Mouse (Mus musculus): ENCODE measurements at regions not wholly inside any gene's neighbourhood (a gene's known extent, or its start where the extent isn't known, plus 50 kb on each side); places are given as distances from the start of the nearest gene placed in this dataset.

DNA sequence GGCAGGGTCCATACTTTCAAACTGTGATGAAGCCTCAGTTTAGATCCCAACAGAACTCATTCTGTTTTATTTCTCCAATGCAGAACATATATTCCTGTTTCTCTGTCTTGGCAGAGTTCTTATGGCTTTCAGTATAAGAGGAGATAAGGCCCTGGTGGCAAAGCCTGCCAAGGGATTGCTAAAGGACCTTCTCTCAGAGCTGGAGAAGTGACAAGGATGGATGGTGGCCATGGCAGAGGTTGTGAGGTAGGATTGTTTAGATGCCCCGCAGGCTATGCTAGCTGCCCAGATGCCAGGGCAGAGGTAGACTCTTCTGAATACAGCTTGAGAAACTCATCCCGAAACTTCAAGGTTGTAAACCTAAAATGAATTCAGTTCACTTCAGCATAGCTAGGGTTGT, 145.4 kb downstream of the Pik3r1 start:
- in situ Hi-C loops (cut with MboI; ENCODE audit: low pct_ligation_motif_present, low pct_unique_long_range_greater_than_20kb, low sequenced_read_pairs): no loop called here
- Histone ChIP-seq H3K27ac (ENCODE audit: insufficient read depth, low read depth) (no peak overlapping the region), H3K36me3 (replicated peaks in 1 of 2; ENCODE audit: control insufficient read depth in 1 of 2, insufficient read depth in 1 of 2, low read length in 1 of 2) (no peaks in the 10 kb centered on the region), H3K27me3 (replicated peaks) (no peaks in the 10 kb centered on the region), H3K9ac (ENCODE audit: insufficient read depth, low read depth) (no peak overlapping the region), H3K4me2 (ENCODE audit: insufficient read depth, low read depth, poor library complexity, severe bottlenecking) (no peak overlapping the region), H3K79me2 (replicated peaks; ENCODE audit: control insufficient read depth, extremely low read depth, insufficient read depth, poor library complexity, severe bottlenecking) (no peaks in the 10 kb centered on the region), H3K9me3 (replicated peaks; ENCODE audit: low read length) (no peaks in the 10 kb centered on the region), H3K4me3 (replicated peaks in 1 of 3; ENCODE audit: low read depth in 2 of 3, low read length in 2 of 3, poor library complexity in 1 of 3) (no peak overlapping the region), H3K4me1 (ENCODE audit: control insufficient read depth in 1 of 2, insufficient read depth in 2 of 2) (peaks cover 0 to 32% of the 10 kb centered on the region in 2 experiments; a peak in 2 of 4 replicates)
- no peak for TF ChIP-seq HCFC1 (IDR thresholded peaks at IDR 0.05; ENCODE audit: low read depth, low read length)
- TF ChIP-seq NRF1 (IDR thresholded peaks at IDR 0.05; ENCODE audit: low read depth, low read length): no peak
- TF ChIP-seq E2F4 (IDR thresholded peaks at IDR 0.05; ENCODE audit: insufficient replicate concordance, low read depth, low read length): no peak
- no peak for TF ChIP-seq CHD2 (IDR thresholded peaks at IDR 0.05; ENCODE audit: low read length)
- no peak for TF ChIP-seq ELF1 (IDR thresholded peaks at IDR 0.05; ENCODE audit: low read depth, low read length)
- no peak for TF ChIP-seq ETS1 (conservative IDR thresholded peaks at IDR 0.05; ENCODE audit: low read depth, low read length)
- no peak for TF ChIP-seq NELFE (IDR thresholded peaks at IDR 0.05; ENCODE audit: low read depth, low read length)
- TF ChIP-seq JUND (conservative IDR thresholded peaks at IDR 0.05; ENCODE audit: low read depth, low read length): no peak
- no peak for DNase-seq (ENCODE audit: extremely low read depth)
- dilution Hi-C loops (cut with MboI; ENCODE audit: extremely low pct_ligation_motif_present, extremely low pct_unique_long_range_greater_than_20kb, low sequenced_read_pairs): no loop called here

DNA sequence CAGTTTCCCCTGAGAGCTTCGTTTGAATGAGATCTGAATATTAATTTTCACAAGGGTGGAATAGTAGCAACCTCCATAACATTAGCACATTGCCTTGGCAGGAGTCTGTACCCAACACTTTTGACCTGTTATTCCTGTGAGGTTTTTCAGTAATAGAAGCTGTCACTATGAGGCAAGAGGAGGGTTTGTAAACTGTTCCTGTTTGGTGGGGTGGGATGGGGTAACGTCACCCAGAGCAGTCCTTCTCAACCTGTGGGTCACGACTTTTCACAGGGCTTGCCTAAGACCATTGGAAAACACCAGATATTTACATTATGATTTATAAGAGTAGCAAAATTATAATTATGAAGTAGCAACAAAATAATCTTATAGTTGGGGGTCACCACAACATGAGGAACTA, 147.4 kb downstream of the Pik3r1 start:
- H3K79me2 ChIP-seq (replicated peaks; ENCODE audit: control insufficient read depth, extremely low read depth, insufficient read depth, poor library complexity, severe bottlenecking): no peaks in the 10 kb centered on the region
- in situ Hi-C loops (cut with MboI; ENCODE audit: low pct_ligation_motif_present, low pct_unique_long_range_greater_than_20kb, low sequenced_read_pairs) (no loop called here), dilution Hi-C loops (cut with MboI; ENCODE audit: extremely low pct_ligation_motif_present, extremely low pct_unique_long_range_greater_than_20kb, low sequenced_read_pairs) (no loop called here)
- no peak overlapping the region for H3K4me2 ChIP-seq (ENCODE audit: insufficient read depth, low read depth, poor library complexity, severe bottlenecking)
- H3K4me3 ChIP-seq (replicated peaks in 1 of 3; ENCODE audit: low read depth in 2 of 3, low read length in 2 of 3, poor library complexity in 1 of 3): no peak overlapping the region
- H3K9me3 ChIP-seq (replicated peaks; ENCODE audit: low read length): no peaks in the 10 kb centered on the region
- no peak overlapping the region for H3K27ac ChIP-seq (ENCODE audit: insufficient read depth, low read depth)
- no peaks in the 10 kb centered on the region for H3K27me3 ChIP-seq (replicated peaks)
- TF ChIP-seq POLR2AphosphoS2 (IDR thresholded peaks at IDR 0.05; ENCODE audit: low read depth, low read length) (no peak), MXI1 (IDR thresholded peaks at IDR 0.05; ENCODE audit: low read depth, low read length) (no peak), SMC3 (IDR thresholded peaks at IDR 0.05; ENCODE audit: low read depth, low read length) (no peak), ETS1 (conservative IDR thresholded peaks at IDR 0.05; ENCODE audit: low read depth, low read length) (no peak), USF1 (IDR thresholded peaks at IDR 0.05; ENCODE audit: low read depth, low read length) (no peak), JUN (IDR thresholded peaks at IDR 0.05; ENCODE audit: insufficient read depth, low read depth, low read length) (no peak), CTCF (conservative IDR thresholded peaks at IDR 0.05 in 1 of 2, IDR thresholded peaks at IDR 0.05 in 1 of 2; ENCODE audit: low read depth in 2 of 2, low read length in 2 of 2) (no peak), MAFK (IDR thresholded peaks at IDR 0.05; ENCODE audit: insufficient replicate concordance, low read length) (no peak), E2F4 (IDR thresholded peaks at IDR 0.05; ENCODE audit: insufficient replicate concordance, low read depth, low read length) (no peak)
- no peak for DNase-seq (ENCODE audit: extremely low read depth)
- H3K36me3 ChIP-seq (replicated peaks in 1 of 2; ENCODE audit: control insufficient read depth in 1 of 2, insufficient read depth in 1 of 2, low read length in 1 of 2): no peaks in the 10 kb centered on the region
- H3K9ac ChIP-seq (ENCODE audit: insufficient read depth, low read depth): no peak overlapping the region
- peaks cover 0 to 32% of the 10 kb centered on the region in 2 experiments; a peak in 2 of 4 replicates for H3K4me1 ChIP-seq (ENCODE audit: control insufficient read depth in 1 of 2, insufficient read depth in 2 of 2)

Data from CH12.LX (cell line).